Mouse (Mus musculus): ENCODE results near the gene Dact2.

DNA sequence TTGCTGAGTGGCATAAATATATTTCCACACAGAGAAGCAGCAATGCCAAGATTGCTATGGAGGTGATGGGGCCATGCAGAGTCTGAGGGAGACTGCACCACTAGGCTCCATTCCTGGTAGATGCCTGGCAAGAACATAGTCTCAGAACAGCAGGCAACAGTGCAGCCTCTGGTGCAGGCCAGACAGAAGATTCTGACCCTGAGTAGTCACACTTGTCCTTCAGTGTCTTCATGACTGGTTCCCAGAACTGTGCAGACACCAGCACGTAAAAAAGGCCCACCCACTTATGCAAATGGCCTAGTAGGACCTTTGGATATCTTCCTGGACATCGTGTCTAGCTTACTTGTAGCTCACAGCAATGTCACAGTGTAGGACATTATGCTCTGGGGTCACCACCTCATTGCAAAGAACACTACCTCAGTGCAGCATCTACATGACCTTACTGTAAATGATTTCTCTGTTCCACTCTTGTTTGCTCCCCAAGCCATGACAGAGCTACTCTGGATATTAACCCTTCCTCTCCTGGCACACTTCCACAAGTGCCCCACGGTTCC is 9.9 kb upstream of the Dact2 start:
- TF ChIP-seq CTCF (IDR thresholded peaks at IDR 0.05; ENCODE audit: borderline replicate concordance, insufficient read depth, low read depth, low read length): no peak
- no peak for TF ChIP-seq POLR2A (IDR thresholded peaks at IDR 0.05; ENCODE audit: borderline replicate concordance, insufficient read depth, low read length)

All from cerebellum, adult 2 months (tissue).